Mouse (Mus musculus) midbrain, embryonic 12.5 days (tissue): ENCODE measurements around the gene Oxsr1. TPM values are rescaled to one million over a fixed set of nuclear protein-coding genes. Genes with fewer than 3 reads are reported as not detected.
"Not testable (repeated sequence)": the region's sequence is repeated elsewhere in the genome, so short reads cannot be mapped to it uniquely, and the experiment has no call there.

Experiments
- ATAC-seq: fragments of 200-750 bp; cut with Nextera tagmentation; 2 replicates; pipeline ENCODE4 v1.8.0; 2017; ENCODE audit warnings: low read depth, moderate TSS enrichment, moderate library complexity; ENCODE audit not compliant: low FRiP score
- H3K27ac ChIP-seq: fragments of 300-500 bp; sonication (generic); replicated peaks from 2 replicates; pipeline ENCODE4 v1.5.1; 2016; ENCODE audit warnings: mild to moderate bottlenecking
- H3K27me3 ChIP-seq: fragments of 300-500 bp; sonication (generic); 2 replicates; pipeline ENCODE4 v1.6.1; 2016; ENCODE audit warnings: mild to moderate bottlenecking
- H3K36me3 ChIP-seq: fragments of 300-500 bp; sonication (generic); 2 replicates; pipeline ENCODE4 v1.6.1; 2016
- H3K4me1 ChIP-seq: fragments of 300-500 bp; sonication (generic); 2 replicates; pipeline ENCODE4 v1.6.1; 2016
- H3K4me2 ChIP-seq: fragments of 300-500 bp; sonication (generic); replicated peaks from 2 replicates; pipeline ENCODE4 v1.6.1; 2016; ENCODE audit warnings: mild to moderate bottlenecking, moderate library complexity
- H3K4me3 ChIP-seq: fragments of 300-500 bp; sonication (generic); 2 replicates; pipeline ENCODE4 v1.5.1; 2016; ENCODE audit warnings: mild to moderate bottlenecking
- H3K9ac ChIP-seq: fragments of 300-500 bp; sonication (generic); replicated peaks from 2 replicates; pipeline ENCODE4 v1.6.1; 2016; ENCODE audit warnings: mild to moderate bottlenecking, moderate library complexity
- H3K9me3 ChIP-seq: fragments of 300-500 bp; sonication (generic); 2 replicates; pipeline ENCODE4 v1.6.1; 2016; ENCODE audit warnings: mild to moderate bottlenecking
- WGBS: fragments of 180-500 bp; shearing (Covaris S2); methylation state at CpG from one replicate; pipeline ENCODE4 v1.1.7; 2016; 5-methylcytosine and 5-hydroxymethylcytosine counted together
- polyA plus RNA-seq: library from polyadenylated mRNA; unstranded; fragments of >200 nt; fragmentation: Nextera tagmentation; extraction: Ambion mirVana; gene quantifications from 2 replicates; pipeline ENCODE4 v1.2.1, GENCODE M21; 2016

The Oxsr1 gene
- polyA plus RNA-seq, 1 experiment from 2014 or later = 20.9 TPM

GRCm38 (mm10) chr9:119240286-119240997, 81.8 kb downstream of the Oxsr1 start:
- WGBS = 90% methylated on average over 10 of the region's 10 CpGs
- 0 out of 2 replicates have a peak, but pooled peaks cover 3% of the 10 kb centered on the region for H3K4me1 ChIP-seq
- ATAC-seq = no peak

GRCm38 (mm10) chr9:119239274-119239673, 83.0 kb downstream of the Oxsr1 start:
- H3K36me3 ChIP-seq = peaks cover 51% of the 10 kb centered on the region
- no peak overlapping the region for H3K9ac ChIP-seq
- no peaks in the 10 kb centered on the region for H3K27me3 ChIP-seq
- H3K27ac ChIP-seq = no peak overlapping the region
- no peak overlapping the region for H3K4me2 ChIP-seq
- H3K4me3 ChIP-seq = no peak overlapping the region
- H3K9me3 ChIP-seq = no peaks in the 10 kb centered on the region
- 0 out of 2 replicates have a peak, but pooled peaks cover 3% of the 10 kb centered on the region for H3K4me1 ChIP-seq
- 98% methylated on average over 3 of the region's 3 CpGs for WGBS
- ATAC-seq = no peak

More at GRCm38 (mm10) chr9:119240286-119240997, 81.8 kb downstream of the Oxsr1 start:
- peaks cover 55% of the 10 kb centered on the region for H3K36me3 ChIP-seq
- no peaks in the 10 kb centered on the region for H3K27me3 ChIP-seq
- H3K9ac ChIP-seq = no peak overlapping the region
- 0 out of 2 replicates have a peak overlapping the region, but pooled peaks have one; percentile 42 for H3K27ac ChIP-seq
- H3K4me2 ChIP-seq = no peak overlapping the region
- no peak overlapping the region for H3K4me3 ChIP-seq
- H3K9me3 ChIP-seq = no peaks in the 10 kb centered on the region

- WGBS = 94% methylated on average over 4 of the region's 4 CpGs
- Histone ChIP-seq H3K4me1 (0 out of 2 replicates have a peak, but pooled peaks cover 3% of the 10 kb centered on the region), H3K4me3 (no peak overlapping the region), H3K27me3 (no peaks in the 10 kb centered on the region), H3K4me2 (no peak overlapping the region), H3K9me3 (no peaks in the 10 kb centered on the region), H3K27ac (no peak overlapping the region), H3K36me3 (peaks cover 48% of the 10 kb centered on the region), H3K9ac (no peak overlapping the region)
- ATAC-seq = no peak
Observed at GRCm38 (mm10) chr9:119238796-119239195, 83.4 kb downstream of the Oxsr1 start.

- Histone ChIP-seq H3K4me1 (no peaks in the 10 kb centered on the region), H3K27ac (no peak overlapping the region), H3K27me3 (no peaks in the 10 kb centered on the region), H3K4me2 (no peak overlapping the region), H3K9me3 (no peaks in the 10 kb centered on the region), H3K9ac (no peak overlapping the region), H3K4me3 (no peak overlapping the region), H3K36me3 (0 out of 2 replicates have a peak, but pooled peaks cover 3% of the 10 kb centered on the region)
- ATAC-seq = no peak
- 94% methylated on average over 7 of the region's 7 CpGs for WGBS
Observed at GRCm38 (mm10) chr9:119231552-119231951, 90.7 kb downstream of the Oxsr1 start.

GRCm38 (mm10) chr9:119230829-119231228, 91.4 kb downstream of the Oxsr1 start:
- Histone ChIP-seq H3K4me1 (no peaks in the 10 kb centered on the region), H3K4me2 (no peak overlapping the region), H3K9me3 (no peaks in the 10 kb centered on the region), H3K36me3 (0 out of 2 replicates have a peak, but pooled peaks cover 3% of the 10 kb centered on the region), H3K4me3 (no peak overlapping the region), H3K27me3 (no peaks in the 10 kb centered on the region), H3K9ac (no peak overlapping the region), H3K27ac (no peak overlapping the region)
- 89% methylated on average over 2 of the region's 2 CpGs for WGBS
- no peak for ATAC-seq

- Histone ChIP-seq H3K4me1 (no peaks in the 10 kb centered on the region), H3K27ac (no peak overlapping the region), H3K36me3 (peaks cover 8% of the 10 kb centered on the region), H3K4me2 (no peak overlapping the region), H3K9me3 (no peaks in the 10 kb centered on the region), H3K9ac (no peak overlapping the region), H3K27me3 (no peaks in the 10 kb centered on the region), H3K4me3 (no peak overlapping the region)
- 97% methylated on average over 4 of the region's 4 CpGs for whole genome bisulfite sequencing
- no peak for ATAC-seq
Observed at GRCm38 (mm10) chr9:119220249-119220648, 102.0 kb downstream of the Oxsr1 start.

- H3K4me2 ChIP-seq = no peak overlapping the region
- WGBS = 91% methylated on average over 2 of the region's 2 CpGs
- peaks cover 4% of the 10 kb centered on the region for H3K36me3 ChIP-seq
- H3K27ac ChIP-seq = no peak overlapping the region
- no peak overlapping the region for H3K4me3 ChIP-seq
- H3K4me1 ChIP-seq = no peaks in the 10 kb centered on the region
- no peak for ATAC-seq
- no peaks in the 10 kb centered on the region for H3K9me3 ChIP-seq
- H3K27me3 ChIP-seq = no peaks in the 10 kb centered on the region
- H3K9ac ChIP-seq = no peak overlapping the region
Observed at GRCm38 (mm10) chr9:119219667-119220066, 102.6 kb downstream of the Oxsr1 start.

GRCm38 (mm10) chr9:119215341-119215740, 106.9 kb downstream of the Oxsr1 start:
- not testable (repeated sequence) for H3K27ac ChIP-seq, H3K4me3 ChIP-seq, ATAC-seq, H3K9ac ChIP-seq, H3K36me3 ChIP-seq, H3K27me3 ChIP-seq, H3K4me2 ChIP-seq, H3K9me3 ChIP-seq, H3K4me1 ChIP-seq
- 90% methylated on average over 2 of the region's 2 CpGs for WGBS

- no peak overlapping the region for H3K9ac ChIP-seq
- 92% methylated on average over 6 of the region's 6 CpGs for WGBS
- H3K4me1 ChIP-seq = no peaks in the 10 kb centered on the region
- H3K27ac ChIP-seq = no peak overlapping the region
- no peaks in the 10 kb centered on the region for H3K36me3 ChIP-seq
- H3K4me3 ChIP-seq = no peak overlapping the region
- H3K27me3 ChIP-seq = no peaks in the 10 kb centered on the region
- H3K4me2 ChIP-seq = no peak overlapping the region
- no peaks in the 10 kb centered on the region for H3K9me3 ChIP-seq
- no peak for ATAC-seq
Observed at GRCm38 (mm10) chr9:119214601-119215000, 107.6 kb downstream of the Oxsr1 start.

- Histone ChIP-seq H3K4me1 (no peaks in the 10 kb centered on the region), H3K4me2 (no peak overlapping the region), H3K4me3 (no peak overlapping the region), H3K36me3 (no peaks in the 10 kb centered on the region), H3K9ac (no peak overlapping the region), H3K9me3 (no peaks in the 10 kb centered on the region), H3K27me3 (no peaks in the 10 kb centered on the region), H3K27ac (no peak overlapping the region)
- 80% methylated on average over 8 of the region's 8 CpGs for WGBS
- ATAC-seq = no peak
Observed at GRCm38 (mm10) chr9:119212996-119213395, 109.2 kb downstream of the Oxsr1 start.

- no peaks in the 10 kb centered on the region for H3K27me3 ChIP-seq
- WGBS = 95% methylated on average over 4 of the region's 4 CpGs
Observed at GRCm38 (mm10) chr9:119208998-119209397, 113.2 kb downstream of the Oxsr1 start, which contains the start of gene Slc22a13. TSS of gene Slc22a13 (minus strand) at chr9:119209098.

GRCm38 (mm10) chr9:119207113-119207512, 115.1 kb downstream of the Oxsr1 start:
- no peaks in the 10 kb centered on the region for H3K4me1 ChIP-seq
- 76% methylated on average over 4 of the region's 4 CpGs for WGBS
- no peak overlapping the region for H3K27ac ChIP-seq
- no peak overlapping the region for H3K4me3 ChIP-seq
- H3K36me3 ChIP-seq = no peaks in the 10 kb centered on the region
- no peak for ATAC-seq
- H3K4me2 ChIP-seq = no peak overlapping the region
- H3K27me3 ChIP-seq = no peaks in the 10 kb centered on the region
- H3K9ac ChIP-seq = no peak overlapping the region
- 0 out of 2 replicates have a peak, but pooled peaks cover 6% of the 10 kb centered on the region for H3K9me3 ChIP-seq

More at GRCm38 (mm10) chr9:119208998-119209397, 113.2 kb downstream of the Oxsr1 start, which contains the start of gene Slc22a13:
- H3K36me3 ChIP-seq = no peaks in the 10 kb centered on the region
- 0 out of 2 replicates have a peak, but pooled peaks cover 2% of the 10 kb centered on the region for H3K9me3 ChIP-seq
- no peak within 1 kb of the TSS for H3K4me2 ChIP-seq
- H3K4me1 ChIP-seq = no peaks in the 10 kb centered on the region
- no peak within 1 kb of the TSS for H3K27ac ChIP-seq
- ATAC-seq = no peak
- H3K4me3 ChIP-seq = no peak within 1 kb of the TSS
- no peak within 1 kb of the TSS for H3K9ac ChIP-seq
